Mouse (Mus musculus) liver, adult (tissue): ENCODE results near the gene Rhoq.

Experiments used
- GATA4 ChIP-seq: IDR thresholded peaks from 2 replicates; pipeline ENCODE4 v1.6.1; 2014; ENCODE audit warnings: mild to moderate bottlenecking, low read length; ENCODE audit not compliant: insufficient replicate concordance

The Rhoq gene

GRCm38 (mm10) chr17:86947840-86948796, 14.8 kb upstream of the Rhoq start, which contains the start of gene Atp6v1e2:
Gene Atp6v1e2, minus strand, starts transcription at chr17:86947897.
- TF ChIP-seq GATA4: no peak

GRCm38 (mm10) chr17:86948801-86949200, 14.1 kb upstream of the Rhoq start:
- TF ChIP-seq GATA4: no peak

GRCm38 (mm10) chr17:86957239-86957638, 5.6 kb upstream of the Rhoq start:
- no peak for TF ChIP-seq GATA4

- no peak for TF ChIP-seq GATA4
These were observed 4.9 kb upstream of the Rhoq start for GRCm38 (mm10) chr17:86957968-86958367.

- no peak for TF ChIP-seq GATA4
These were observed 1.5 kb upstream of the Rhoq start for GRCm38 (mm10) chr17:86961301-86961841.

GRCm38 (mm10) chr17:86962297-86962893, 487 bp upstream of the Rhoq start:
- TF ChIP-seq GATA4: no peak

- TF ChIP-seq GATA4: no peak
These were observed 662 bp downstream of the Rhoq start for GRCm38 (mm10) chr17:86963586-86963902.

- TF ChIP-seq GATA4: no peak
These were observed 1.2 kb downstream of the Rhoq start for GRCm38 (mm10) chr17:86964041-86964440.

- no peak for TF ChIP-seq GATA4
These were observed 1.6 kb downstream of the Rhoq start for GRCm38 (mm10) chr17:86964502-86964901.

GRCm38 (mm10) chr17:86965121-86965520, 2.2 kb downstream of the Rhoq start:
- no peak for TF ChIP-seq GATA4

GRCm38 (mm10) chr17:86966040-86966439, 3.2 kb downstream of the Rhoq start:
- TF ChIP-seq GATA4: no peak

GRCm38 (mm10) chr17:86967048-86967447, 4.2 kb downstream of the Rhoq start:
- TF ChIP-seq GATA4: no peak

- no peak for TF ChIP-seq GATA4
These were observed 4.9 kb downstream of the Rhoq start for GRCm38 (mm10) chr17:86967536-86968525.

GRCm38 (mm10) chr17:86968581-86968980, 5.7 kb downstream of the Rhoq start:
- TF ChIP-seq GATA4: no peak

GRCm38 (mm10) chr17:86969582-86969981, 6.7 kb downstream of the Rhoq start:
- no peak for TF ChIP-seq GATA4
